Mouse (Mus musculus) hindbrain, embryonic 10.5 days (tissue): ENCODE measurements around the gene Pdlim4. TPM values are rescaled to one million over a fixed set of nuclear protein-coding genes. Genes with fewer than 3 reads are reported as not detected.

Experiments used
- DNase-seq: peaks from one replicate; pipeline ENCODE4 v3.0.0-alpha.2; 2017; ENCODE audit warnings: low spot score
- H3K27ac ChIP-seq: fragments of 300-500 bp; sonication (generic); 2 replicates; pipeline ENCODE4 v1.5.1; 2016; ENCODE audit warnings: mild to moderate bottlenecking, moderate library complexity
- H3K27me3 ChIP-seq: fragments of 300-500 bp; sonication (generic); 2 replicates; pipeline ENCODE4 v1.6.1; 2016; ENCODE audit warnings: mild to moderate bottlenecking; ENCODE audit not compliant: poor library complexity, insufficient read depth, severe bottlenecking
- H3K36me3 ChIP-seq: fragments of 300-500 bp; sonication (generic); 2 replicates; pipeline ENCODE4 v1.6.1; 2016; ENCODE audit warnings: mild to moderate bottlenecking, moderate library complexity
- H3K4me1 ChIP-seq: fragments of 300-500 bp; sonication (generic); replicated peaks from 2 replicates; pipeline ENCODE4 v1.6.1; 2016; ENCODE audit warnings: mild to moderate bottlenecking
- H3K4me3 ChIP-seq: fragments of 300-500 bp; sonication (generic); 2 replicates; pipeline ENCODE4 v1.5.1; 2016; ENCODE audit warnings: mild to moderate bottlenecking, moderate library complexity
- H3K9me3 ChIP-seq: fragments of 300-500 bp; sonication (generic); 2 replicates; pipeline ENCODE4 v1.6.1; 2016; ENCODE audit warnings: mild to moderate bottlenecking, moderate library complexity
- WGBS: fragments of 180-500 bp; shearing (Covaris S2); methylation state at CpG from one replicate; pipeline ENCODE4 v1.1.7; 2016; 5-methylcytosine and 5-hydroxymethylcytosine counted together
- polyA plus RNA-seq: library from polyadenylated mRNA; unstranded; fragments of >200 nt; fragmentation: Nextera tagmentation; extraction: Ambion mirVana; gene quantifications from 2 replicates; pipeline ENCODE4 v1.2.1, GENCODE M21; 2016

Pdlim4 gene
- polyA plus RNA-seq, 1 experiment from 2014 or later = 54.3 TPM

GRCm38 (mm10) chr11:54065106-54065914 is 3.5 kb downstream of the Pdlim4 start:
- H3K27me3 ChIP-seq = peaks cover 35% of the 10 kb centered on the region
- peaks cover 43% of the 10 kb centered on the region for H3K4me1 ChIP-seq
- no peaks in the 10 kb centered on the region for H3K9me3 ChIP-seq
- DNase-seq = no peak
- no peak overlapping the region for H3K27ac ChIP-seq
- 89% methylated on average over 12 of the region's 12 CpGs for WGBS
- no peaks in the 10 kb centered on the region for H3K36me3 ChIP-seq
- no peak overlapping the region for H3K4me3 ChIP-seq

DNA sequence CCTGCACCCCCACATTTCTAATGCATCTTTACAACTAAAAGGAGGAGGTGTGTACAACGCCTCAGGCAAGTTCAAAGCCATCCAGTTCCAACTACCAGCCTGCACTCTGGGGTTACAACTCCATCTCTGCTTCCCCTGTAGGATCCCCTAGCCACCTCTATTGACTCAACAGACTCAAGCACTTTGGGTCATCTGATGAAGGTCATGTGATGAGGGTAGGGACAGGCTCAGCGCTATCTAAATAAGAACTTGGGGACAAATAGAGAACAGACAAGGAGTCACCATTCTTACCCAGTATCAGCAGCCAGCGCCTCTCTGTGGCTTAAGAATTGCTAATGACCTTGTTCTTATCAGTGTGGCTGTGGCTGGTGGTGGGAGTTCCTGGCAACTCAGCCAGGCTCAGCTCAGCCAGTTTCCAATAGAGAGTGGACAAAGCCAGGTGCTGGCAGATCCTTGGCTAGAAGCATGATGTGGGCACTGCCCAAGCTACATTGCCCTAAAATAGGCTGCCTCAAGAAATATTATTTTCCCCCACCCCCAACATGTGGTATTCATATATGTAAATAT is 4.3 kb downstream of the Pdlim4 start:
- no peaks in the 10 kb centered on the region for H3K36me3 ChIP-seq
- DNase-seq = no peak
- no peak overlapping the region for H3K4me3 ChIP-seq
- H3K9me3 ChIP-seq = no peaks in the 10 kb centered on the region
- H3K27me3 ChIP-seq = peaks cover 27% of the 10 kb centered on the region
- 71% methylated on average over 3 of the region's 3 CpGs for WGBS
- H3K27ac ChIP-seq = no peak overlapping the region
- peaks cover 48% of the 10 kb centered on the region for H3K4me1 ChIP-seq

GRCm38 (mm10) chr11:54063472-54063775 is 5.4 kb downstream of the Pdlim4 start:
- no peak for DNase-seq
- Histone ChIP-seq H3K36me3 (no peaks in the 10 kb centered on the region), H3K4me1 (peaks cover 48% of the 10 kb centered on the region), H3K4me3 (no peak overlapping the region), H3K9me3 (no peaks in the 10 kb centered on the region), H3K27ac (no peak overlapping the region), H3K27me3 (peaks cover 21% of the 10 kb centered on the region)
- 88% methylated on average over 10 of the region's 10 CpGs for WGBS

DNA sequence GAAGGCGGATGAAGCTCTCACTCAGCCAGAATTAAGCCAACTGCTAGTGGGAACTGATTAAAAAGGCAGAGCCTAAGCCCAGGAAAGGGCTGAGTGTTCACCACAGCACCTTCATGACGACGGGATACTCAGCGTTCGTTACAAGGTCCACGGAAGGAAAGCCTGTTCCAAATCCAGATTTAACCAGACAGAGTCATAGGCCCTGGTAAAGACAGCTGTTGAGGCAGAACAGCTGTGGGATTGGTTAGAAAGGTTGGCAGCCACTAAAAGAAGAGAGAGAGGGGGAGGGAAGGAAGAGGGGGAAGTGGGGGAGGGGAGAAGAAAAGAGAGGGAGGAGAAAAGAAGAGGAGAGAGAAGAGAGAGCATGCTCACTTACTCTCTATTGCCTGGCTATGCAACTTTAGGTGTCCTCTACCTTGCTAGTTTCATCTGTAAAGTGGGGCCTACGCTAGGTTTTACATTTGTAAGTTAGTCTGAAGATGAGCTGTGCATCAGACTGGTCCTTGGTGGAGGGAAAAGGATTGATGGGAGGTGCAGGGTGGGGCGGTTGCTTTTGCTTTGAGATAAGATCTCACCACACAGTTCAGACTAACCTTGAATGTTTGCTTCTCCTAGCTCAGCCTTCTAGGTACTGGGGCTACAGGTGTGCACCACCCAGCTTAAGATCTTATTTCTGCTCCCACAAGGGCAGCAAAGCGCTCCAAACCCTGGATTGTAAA is 5.9 kb downstream of the Pdlim4 start:
- 84% methylated on average over 9 of the region's 9 CpGs for WGBS
- no peaks in the 10 kb centered on the region for H3K9me3 ChIP-seq
- no peak for DNase-seq
- H3K27me3 ChIP-seq = peaks cover 16% of the 10 kb centered on the region
- H3K27ac ChIP-seq = no peak overlapping the region
- peaks cover 48% of the 10 kb centered on the region for H3K4me1 ChIP-seq
- no peak overlapping the region for H3K4me3 ChIP-seq
- H3K36me3 ChIP-seq = no peaks in the 10 kb centered on the region

DNA sequence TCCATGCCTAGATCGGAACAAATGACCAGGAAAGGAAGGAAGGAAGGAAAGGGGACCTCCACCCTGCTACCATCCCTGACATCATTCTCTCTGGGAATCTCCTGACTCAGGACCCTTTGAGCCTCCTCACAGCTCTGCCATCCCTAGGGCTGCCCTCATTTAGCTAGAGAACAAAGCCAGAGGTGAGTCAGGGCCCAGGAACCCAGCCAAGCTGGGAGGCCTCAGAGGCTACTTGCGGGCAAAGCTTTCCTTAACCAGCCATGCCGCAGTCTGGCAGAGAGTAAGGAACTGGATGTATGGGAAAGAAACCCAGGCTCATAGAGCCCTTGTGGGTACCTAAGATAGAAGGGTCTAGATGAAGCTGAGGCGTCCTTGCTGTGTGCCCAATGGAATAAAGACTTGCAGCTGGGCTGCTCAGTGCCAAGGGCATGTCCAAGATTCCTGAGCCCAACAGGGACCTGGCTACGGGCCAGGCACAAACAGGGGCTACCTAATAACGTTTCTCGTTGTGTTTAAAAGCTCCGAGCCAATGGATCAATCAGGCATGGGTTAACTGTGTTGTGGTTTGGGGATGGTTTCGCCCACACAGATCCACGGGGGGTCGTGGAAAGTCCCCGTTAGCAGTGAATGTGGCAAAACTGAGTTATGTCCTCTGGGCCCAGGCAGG is 6.6 kb downstream of the Pdlim4 start:
- Histone ChIP-seq H3K4me1 (peaks cover 48% of the 10 kb centered on the region), H3K36me3 (no peaks in the 10 kb centered on the region), H3K9me3 (no peaks in the 10 kb centered on the region), H3K27me3 (peaks cover 9% of the 10 kb centered on the region), H3K4me3 (no peak overlapping the region), H3K27ac (peak overlapping the region; percentile 13; the same call in 1 of the 2 replicates)
- 83% methylated on average over 12 of the region's 12 CpGs for WGBS
- DNase-seq = no peak

DNA sequence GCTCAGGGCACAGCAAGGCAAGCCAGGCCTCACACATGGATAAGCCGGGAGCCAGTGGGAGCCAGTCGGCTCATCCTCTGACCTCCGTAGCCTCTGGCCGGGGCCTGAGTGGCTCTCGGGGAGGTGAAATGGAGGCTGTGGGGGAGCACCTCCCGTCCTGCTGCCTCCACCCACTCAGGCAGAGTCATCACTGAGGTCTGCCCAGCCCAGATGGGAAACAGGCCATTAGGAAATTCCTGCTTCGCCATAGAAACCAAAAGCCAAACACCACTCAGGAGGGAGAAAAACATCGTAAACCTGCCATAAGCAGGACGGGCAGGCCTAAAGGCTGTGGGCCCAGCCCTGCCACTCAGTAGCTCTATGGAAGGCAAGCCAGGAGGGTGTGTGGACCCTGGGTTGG is 8.5 kb downstream of the Pdlim4 start:
- no peak overlapping the region for H3K4me3 ChIP-seq
- no peaks in the 10 kb centered on the region for H3K27me3 ChIP-seq
- H3K4me1 ChIP-seq = peaks cover 54% of the 10 kb centered on the region
- no peaks in the 10 kb centered on the region for H3K9me3 ChIP-seq
- peak; percentile 24 for DNase-seq
- no peaks in the 10 kb centered on the region for H3K36me3 ChIP-seq
- peak overlapping the region; percentile 77 for H3K27ac ChIP-seq
- WGBS = 47% methylated on average over 9 of the region's 9 CpGs

DNA sequence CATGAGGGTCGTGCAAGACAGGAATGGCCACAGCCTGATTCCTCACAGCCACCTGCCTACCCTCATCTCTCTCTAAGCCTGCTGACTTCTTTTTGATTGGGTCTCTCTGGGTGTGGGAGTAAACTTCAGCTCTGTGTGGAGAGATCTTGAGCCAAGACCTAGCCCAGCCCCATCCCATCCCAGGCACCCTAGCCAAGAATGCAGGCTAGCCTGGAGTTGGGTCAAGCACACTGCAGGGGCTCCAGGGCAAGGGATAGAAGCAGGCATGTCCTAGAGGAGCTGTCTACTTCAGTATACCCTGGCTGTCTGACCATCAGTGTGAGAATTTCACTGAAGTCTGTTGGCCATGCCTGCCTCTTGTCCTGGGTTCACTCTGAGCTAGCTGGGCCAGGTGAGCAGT is 9.3 kb downstream of the Pdlim4 start:
- Histone ChIP-seq H3K4me3 (no peak overlapping the region), H3K27me3 (no peaks in the 10 kb centered on the region), H3K4me1 (peaks cover 54% of the 10 kb centered on the region), H3K27ac (peak overlapping the region; percentile 77), H3K9me3 (no peaks in the 10 kb centered on the region), H3K36me3 (no peaks in the 10 kb centered on the region)
- 55% methylated on average over 1 of the region's 1 CpGs for WGBS
- no peak for DNase-seq

DNA sequence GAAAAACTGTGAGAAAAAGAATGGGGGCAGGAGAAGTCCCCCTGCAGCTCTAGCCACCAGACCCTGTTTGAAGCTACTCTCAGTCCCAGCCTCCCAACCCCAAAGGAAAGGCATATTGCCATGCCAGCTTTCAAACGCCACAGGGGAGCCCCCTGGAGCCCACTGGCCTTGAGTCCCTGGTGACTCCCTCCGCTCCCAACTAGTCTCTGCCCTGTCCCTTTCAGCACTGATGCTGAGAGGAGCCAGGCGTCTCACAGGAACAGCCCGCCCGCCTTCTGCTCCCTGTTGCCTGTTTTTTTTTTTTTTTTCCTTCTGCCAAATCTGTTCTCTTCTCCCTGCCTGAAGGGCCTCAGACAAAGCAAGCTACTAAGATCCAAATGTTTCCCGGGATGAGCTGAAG is 10.2 kb downstream of the Pdlim4 start:
- Histone ChIP-seq H3K4me3 (no peak overlapping the region; the same call in 1 of the 2 replicates), H3K27ac (peak overlapping the region; percentile 77), H3K27me3 (no peaks in the 10 kb centered on the region), H3K36me3 (no peaks in the 10 kb centered on the region), H3K4me1 (peaks cover 54% of the 10 kb centered on the region), H3K9me3 (no peaks in the 10 kb centered on the region)
- DNase-seq = peak; percentile 17
- WGBS = 20% methylated on average over 6 of the region's 6 CpGs

GRCm38 (mm10) chr11:54058056-54058617 is 10.7 kb downstream of the Pdlim4 start:
- Histone ChIP-seq H3K9me3 (no peaks in the 10 kb centered on the region), H3K27ac (peak overlapping the region; percentile 77), H3K4me3 (no peak overlapping the region; the same call in 1 of the 2 replicates), H3K4me1 (peaks cover 54% of the 10 kb centered on the region), H3K36me3 (no peaks in the 10 kb centered on the region), H3K27me3 (no peaks in the 10 kb centered on the region)
- 23% methylated on average over 10 of the region's 10 CpGs for WGBS
- peak; percentile 25 for DNase-seq

DNA sequence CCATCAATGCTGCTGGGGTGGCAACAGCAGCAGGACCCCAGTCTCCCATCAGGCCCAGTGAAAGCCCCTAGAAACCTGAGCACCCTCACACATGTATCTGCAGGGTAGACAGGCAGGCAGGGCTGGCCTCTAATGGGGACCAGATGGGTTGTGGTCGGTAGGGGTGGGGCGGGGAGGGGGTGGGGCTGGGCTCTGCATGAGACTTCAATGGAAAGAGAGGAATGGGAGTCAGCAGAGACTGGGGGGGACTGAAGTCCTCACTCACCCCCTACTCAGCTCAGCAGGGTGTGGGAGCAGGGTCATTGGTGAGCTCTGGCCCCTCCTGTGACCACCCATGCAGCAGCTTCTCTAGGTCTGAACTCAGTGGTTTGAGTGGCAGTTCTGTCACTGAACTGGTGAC is 11.4 kb downstream of the Pdlim4 start:
- H3K4me1 ChIP-seq = peaks cover 54% of the 10 kb centered on the region
- peak; percentile 73 for DNase-seq
- 26% methylated on average over 2 of the region's 2 CpGs for WGBS
- no peaks in the 10 kb centered on the region for H3K27me3 ChIP-seq
- no peak overlapping the region for H3K4me3 ChIP-seq
- no peaks in the 10 kb centered on the region for H3K9me3 ChIP-seq
- H3K27ac ChIP-seq = peak overlapping the region; percentile 77
- H3K36me3 ChIP-seq = no peaks in the 10 kb centered on the region

GRCm38 (mm10) chr11:54056132-54056531 is 12.7 kb downstream of the Pdlim4 start:
- 23% methylated on average over 8 of the region's 8 CpGs for WGBS
- Histone ChIP-seq H3K4me3 (no peak overlapping the region), H3K9me3 (no peaks in the 10 kb centered on the region), H3K27me3 (no peaks in the 10 kb centered on the region), H3K4me1 (peaks cover 54% of the 10 kb centered on the region), H3K36me3 (no peaks in the 10 kb centered on the region), H3K27ac (peak overlapping the region; percentile 77)
- DNase-seq = peak; percentile 74

- no peaks in the 10 kb centered on the region for H3K9me3 ChIP-seq
Observed at GRCm38 (mm10) chr11:54054257-54054656, 14.6 kb downstream of the Pdlim4 start.

More at GRCm38 (mm10) chr11:54054257-54054656, 14.6 kb downstream of the Pdlim4 start:
- DNase-seq = no peak
- no peaks in the 10 kb centered on the region for H3K36me3 ChIP-seq
- H3K4me3 ChIP-seq = no peak overlapping the region
- H3K27me3 ChIP-seq = no peaks in the 10 kb centered on the region
- H3K4me1 ChIP-seq = peaks cover 37% of the 10 kb centered on the region
- no peak overlapping the region for H3K27ac ChIP-seq
- WGBS = 38% methylated on average over 6 of the region's 6 CpGs
